Mouse (Mus musculus) hindbrain, embryonic 11.5 days (tissue): ENCODE data around the gene Haspin. TPM values are rescaled to one million over a fixed set of nuclear protein-coding genes. Genes with fewer than 3 reads are reported as not detected.

Experiments used
- ATAC-seq: fragments of 200-750 bp; cut with Nextera tagmentation; 2 replicates; pipeline ENCODE4 v1.8.0; 2017; ENCODE audit warnings: mild to moderate bottlenecking, moderate TSS enrichment, moderate library complexity; ENCODE audit not compliant: low FRiP score
- DNase-seq: peaks from one replicate; pipeline ENCODE4 v3.0.0-alpha.2; 2015; ENCODE audit warnings: low spot score
- H3K27ac ChIP-seq: fragments of 300-500 bp; sonication (generic); 2 replicates; pipeline ENCODE4 v1.5.1; 2014; ENCODE audit warnings: mild to moderate bottlenecking, low read depth, low read length
- H3K27me3 ChIP-seq: fragments of 300-500 bp; sonication (generic); 2 replicates; pipeline ENCODE4 v1.6.1; 2014; ENCODE audit warnings: mild to moderate bottlenecking, low read length, moderate library complexity, mixed read lengths; ENCODE audit not compliant: control insufficient read depth, insufficient read depth
- H3K36me3 ChIP-seq: fragments of 300-500 bp; sonication (generic); 2 replicates; pipeline ENCODE4 v1.6.1; 2014; ENCODE audit warnings: mild to moderate bottlenecking, low read length, moderate library complexity, mixed read lengths; ENCODE audit not compliant: control insufficient read depth, insufficient read depth
- H3K4me1 ChIP-seq: fragments of 300-500 bp; sonication (generic); replicated peaks from 2 replicates; pipeline ENCODE4 v1.6.1; 2014; ENCODE audit warnings: low read length, mixed read lengths; ENCODE audit not compliant: control insufficient read depth, insufficient read depth
- H3K4me2 ChIP-seq: fragments of 300-500 bp; sonication (generic); replicated peaks from 2 replicates; pipeline ENCODE4 v1.6.1; 2014; ENCODE audit warnings: mild to moderate bottlenecking, low read depth, low read length
- H3K4me3 ChIP-seq: fragments of 300-500 bp; sonication (generic); 2 replicates; pipeline ENCODE4 v1.5.1; 2014; ENCODE audit warnings: low read depth, low read length
- H3K9ac ChIP-seq: fragments of 300-500 bp; sonication (generic); 2 replicates; pipeline ENCODE4 v1.6.1; 2014; ENCODE audit warnings: low read depth, low read length
- H3K9me3 ChIP-seq: fragments of 300-500 bp; sonication (generic); 2 replicates; pipeline ENCODE4 v1.6.1; 2016; ENCODE audit warnings: low read length; ENCODE audit not compliant: control insufficient read depth
- WGBS: fragments of 180-500 bp; shearing (Covaris S2); extraction: QIAGEN DNeasy Blood & Tissue Kit; methylation state at CpG from one replicate; pipeline ENCODE4 v1.1.7; 2014; 5-methylcytosine and 5-hydroxymethylcytosine counted together
- polyA plus RNA-seq: library from polyadenylated mRNA; unstranded; fragments of >200 nt; fragmentation: Nextera tagmentation; extraction: Ambion mirVana; gene quantifications from 2 replicates; pipeline ENCODE4 v1.2.1, GENCODE M21; 2014

Haspin gene
- polyA plus RNA-seq = 13.9 and 14.2 TPM in 2 replicates

DNA sequence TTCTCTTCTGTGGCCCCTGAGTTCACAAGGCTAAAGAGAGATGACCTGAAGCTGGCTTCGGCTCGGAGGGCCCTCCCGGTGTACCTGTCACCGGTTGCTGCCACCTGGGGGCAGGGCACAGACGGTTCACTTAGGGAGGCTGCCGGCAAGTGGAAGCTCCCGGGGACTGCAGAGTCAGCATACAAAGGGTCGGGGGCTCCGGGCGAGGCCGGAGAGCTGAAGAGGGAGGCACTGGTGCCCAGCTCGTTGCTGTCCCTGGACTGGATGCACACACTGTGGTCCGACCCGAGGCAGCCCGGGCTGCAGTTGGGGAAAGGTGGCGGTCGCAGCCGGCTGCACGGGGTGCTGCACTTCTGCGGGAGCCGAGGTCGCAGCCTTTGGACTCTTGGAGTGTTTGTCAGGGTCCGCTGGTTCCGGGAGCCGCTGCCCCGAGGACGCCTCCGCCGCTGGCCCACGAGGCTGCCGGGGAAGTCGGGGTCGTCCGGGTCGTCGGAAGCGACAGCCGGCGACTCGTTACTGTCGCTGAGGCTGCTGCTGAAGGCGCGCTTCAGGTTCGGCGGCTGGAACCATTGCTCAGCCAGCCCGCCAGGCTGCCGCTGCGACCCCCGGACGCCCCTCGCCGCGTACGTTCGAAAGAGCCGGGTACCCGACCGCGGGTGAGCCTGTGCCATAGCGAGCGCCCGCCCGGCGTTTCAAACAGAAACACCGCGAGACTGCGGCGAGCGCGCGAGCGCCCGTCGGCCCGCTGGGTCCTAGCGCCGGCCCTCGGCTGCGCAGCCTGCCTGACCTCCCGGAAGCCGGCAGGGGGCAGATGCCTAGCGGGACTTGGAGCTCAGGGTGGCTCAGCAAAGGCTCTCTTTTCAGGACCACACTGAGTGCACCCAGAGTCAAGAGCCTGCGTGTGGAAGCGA, at the start of gene Haspin:
Gene Haspin (minus strand): TSS at position 704 of the 911 bp plus-strand sequence.
- Histone ChIP-seq H3K4me2 (peak within 1 kb of the TSS; percentile 77), H3K4me1 (no peaks in the 10 kb centered on the region; the same call in 1 of the 2 replicates), H3K36me3 (peaks cover 4% of the 10 kb centered on the region; the same call in 1 of the 2 replicates), H3K9ac (peak within 1 kb of the TSS; percentile 76), H3K27ac (no peak within 1 kb of the TSS), H3K9me3 (no peaks in the 10 kb centered on the region), H3K4me3 (peak within 1 kb of the TSS; percentile 86), H3K27me3 (no peaks in the 10 kb centered on the region)
- peak; percentile 95 for ATAC-seq
- peak; percentile 96 for DNase-seq
- under 1% methylated on average over 77 of the region's 84 CpGs for WGBS

GRCm38 (mm10) chr11:73187231-73187630, 49.1 kb upstream of the Haspin start:
- H3K4me2 ChIP-seq = no peak overlapping the region
- no peak for ATAC-seq
- no peak overlapping the region for H3K27ac ChIP-seq

DNA sequence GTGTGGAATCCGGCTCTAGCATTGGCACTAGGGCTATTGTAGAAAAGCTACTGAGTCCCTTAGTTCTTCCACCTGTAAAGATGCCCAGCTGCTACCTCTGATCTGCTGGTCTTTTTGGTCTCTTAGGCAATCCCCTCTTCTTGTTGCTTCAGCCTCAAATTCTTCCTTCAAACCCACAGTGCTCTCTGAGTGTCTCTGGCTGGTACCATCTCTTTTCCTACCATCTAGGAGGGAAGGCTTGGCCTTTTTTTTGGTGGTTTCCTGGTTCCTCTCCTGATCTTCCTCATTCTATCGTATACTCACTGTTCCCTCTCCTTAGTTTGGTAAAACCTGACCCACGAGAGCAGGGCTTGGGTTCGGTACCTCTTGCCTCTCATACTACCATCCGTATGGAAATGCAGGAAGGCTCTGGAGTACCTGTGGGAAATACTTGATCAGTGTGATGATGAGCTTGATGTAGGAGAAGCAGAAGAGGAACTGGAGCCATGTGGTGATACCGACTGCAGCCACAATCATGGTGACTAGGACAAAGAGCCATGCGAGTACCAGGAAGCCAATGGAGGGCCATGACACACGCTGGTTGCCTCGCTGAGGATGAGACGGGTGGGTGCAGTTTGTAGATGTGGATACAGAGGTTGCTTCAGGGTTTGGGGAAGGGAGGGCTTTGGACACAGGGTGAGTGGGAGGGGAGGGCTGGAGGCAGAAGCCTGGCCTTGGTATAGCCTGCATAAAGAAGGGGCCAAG, 48.0 kb upstream of the Haspin start:
- Histone ChIP-seq H3K4me2 (no peak overlapping the region), H3K36me3 (0 out of 2 replicates have a peak, but pooled peaks cover 2% of the 10 kb centered on the region), H3K27ac (no peak overlapping the region), H3K27me3 (no peaks in the 10 kb centered on the region), H3K9ac (no peak overlapping the region), H3K9me3 (no peaks in the 10 kb centered on the region), H3K4me1 (no peaks in the 10 kb centered on the region), H3K4me3 (no peak overlapping the region)
- DNase-seq (no peak), ATAC-seq (no peak)
- WGBS = 93% methylated on average over 10 of the region's 10 CpGs

More at GRCm38 (mm10) chr11:73187231-73187630, 49.1 kb upstream of the Haspin start:
- no peaks in the 10 kb centered on the region for H3K4me1 ChIP-seq
- H3K4me3 ChIP-seq = no peak overlapping the region
- 84% methylated on average over 6 of the region's 6 CpGs for WGBS
- H3K27me3 ChIP-seq = no peaks in the 10 kb centered on the region
- H3K36me3 ChIP-seq = 0 out of 2 replicates have a peak, but pooled peaks cover 2% of the 10 kb centered on the region
- no peak overlapping the region for H3K9ac ChIP-seq
- no peak for DNase-seq
- no peaks in the 10 kb centered on the region for H3K9me3 ChIP-seq

DNA sequence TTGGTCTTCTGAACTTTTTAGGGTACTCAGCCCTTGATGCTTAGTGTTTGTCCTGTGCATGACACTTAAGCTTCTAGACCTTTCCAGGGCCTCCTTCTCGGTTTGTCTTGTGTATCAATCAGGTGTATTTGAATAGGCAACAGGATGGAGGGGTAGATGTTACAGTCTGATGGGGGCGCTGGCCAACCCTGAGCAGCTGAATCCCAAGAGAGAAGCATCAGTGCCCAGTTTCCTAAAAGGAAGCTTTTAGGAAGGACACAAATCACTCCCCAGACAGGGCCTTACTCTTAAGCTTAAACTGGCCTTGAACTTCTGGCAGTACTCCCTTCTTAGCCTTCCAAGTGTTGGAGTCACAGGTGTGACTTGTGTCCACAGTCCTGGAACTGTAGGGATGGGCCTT, 39.8 kb upstream of the Haspin start:
- DNase-seq (no peak), ATAC-seq (no peak)
- Histone ChIP-seq H3K9me3 (no peaks in the 10 kb centered on the region), H3K36me3 (no peaks in the 10 kb centered on the region), H3K4me3 (peak overlapping the region; percentile 78), H3K4me1 (peaks cover 2% of the 10 kb centered on the region), H3K4me2 (peak overlapping the region; percentile 68), H3K27me3 (no peaks in the 10 kb centered on the region), H3K9ac (peak overlapping the region; percentile 87), H3K27ac (peak overlapping the region; percentile 85; the same call in 1 of the 2 replicates)
- 4% methylated on average over 2 of the region's 2 CpGs for WGBS

GRCm38 (mm10) chr11:73177509-73177875, 39.4 kb upstream of the Haspin start:
- Histone ChIP-seq H3K9me3 (no peaks in the 10 kb centered on the region), H3K27me3 (no peaks in the 10 kb centered on the region), H3K4me3 (peak overlapping the region; percentile 78), H3K4me1 (peaks cover 2% of the 10 kb centered on the region), H3K27ac (peak overlapping the region; percentile 85), H3K36me3 (no peaks in the 10 kb centered on the region), H3K9ac (peak overlapping the region; percentile 87), H3K4me2 (peak overlapping the region; percentile 68)
- ATAC-seq = peak; percentile 65
- under 1% methylated on average over 28 of the region's 28 CpGs for WGBS
- DNase-seq = peak; percentile 79

- Histone ChIP-seq H3K9me3 (no peaks in the 10 kb centered on the region), H3K4me2 (peak within 1 kb of the TSS; percentile 68), H3K9ac (peak within 1 kb of the TSS; percentile 87), H3K27ac (peak within 1 kb of the TSS; percentile 85), H3K27me3 (no peaks in the 10 kb centered on the region), H3K4me3 (peak within 1 kb of the TSS; percentile 78), H3K36me3 (no peaks in the 10 kb centered on the region), H3K4me1 (peaks cover 2% of the 10 kb centered on the region)
- under 1% methylated on average over 81 of the region's 81 CpGs for WGBS
- DNase-seq (peak; percentile 98), ATAC-seq (peak; percentile 99)
Measured at GRCm38 (mm10) chr11:73176608-73177508, 38.8 kb upstream of the Haspin start, which contains the start of the genes Emc6 and Tax1bp3. Gene Emc6, minus strand, starts transcription at chr11:73177037. Gene Tax1bp3, plus strand, starts transcription at chr11:73177083.

GRCm38 (mm10) chr11:73176186-73176585, 38.1 kb upstream of the Haspin start:
- Histone ChIP-seq H3K4me2 (peak overlapping the region; percentile 46), H3K36me3 (no peaks in the 10 kb centered on the region), H3K9me3 (no peaks in the 10 kb centered on the region), H3K9ac (peak overlapping the region; percentile 77), H3K4me1 (peaks cover 2% of the 10 kb centered on the region), H3K4me3 (peak overlapping the region; percentile 78), H3K27me3 (no peaks in the 10 kb centered on the region), H3K27ac (no peak overlapping the region; the same call in 1 of the 2 replicates)
- under 1% methylated on average over 15 of the region's 15 CpGs for WGBS
- ATAC-seq (no peak), DNase-seq (no peak)

DNA sequence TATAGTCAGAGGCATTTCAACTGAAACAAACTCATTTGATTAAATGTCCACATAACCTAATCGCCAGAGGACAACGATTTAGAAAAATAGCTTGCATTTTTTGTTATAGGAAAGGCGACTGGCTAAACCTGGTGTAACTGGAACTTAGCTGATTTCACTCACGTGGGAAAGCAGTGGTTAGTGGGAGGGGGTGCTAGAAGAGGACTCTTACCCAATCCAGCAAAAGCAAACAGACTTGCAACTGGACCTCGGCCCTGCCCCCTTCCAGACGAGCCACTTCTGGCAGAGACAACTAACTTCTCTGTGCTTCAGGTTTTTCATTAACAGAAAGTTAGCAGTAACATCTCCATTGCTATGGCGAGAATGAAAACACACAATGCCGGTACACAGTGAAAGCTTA, 37.5 kb upstream of the Haspin start:
- no peak for DNase-seq
- Histone ChIP-seq H3K9me3 (no peaks in the 10 kb centered on the region), H3K36me3 (no peaks in the 10 kb centered on the region), H3K27ac (no peak overlapping the region), H3K4me3 (peak overlapping the region; percentile 78), H3K4me2 (peak overlapping the region; percentile 46), H3K4me1 (peaks cover 2% of the 10 kb centered on the region), H3K27me3 (no peaks in the 10 kb centered on the region), H3K9ac (peak overlapping the region; percentile 40)
- 40% methylated on average over 8 of the region's 8 CpGs for WGBS
- ATAC-seq = no peak
